ENCODE assay signal across 7 mouse cellular contexts in genomic region chr11:88863904-88864457, GRCm38 (mm10). TPM values are rescaled to one million over a fixed set of nuclear protein-coding genes. Genes with fewer than 3 reads are reported as not detected.
DNase-seq lines count a peak whose midpoint lies in the region; ATAC-seq and TF ChIP-seq lines count a peak whose summit lies in the region.

No protein-coding gene starts in this region.

- ATAC-seq in lung, embryonic 14.5 days (ENCODE audit: insufficient read depth), result peak; percentile 39

- no peaks in the 10 kb centered on the region for H3K9me3 ChIP-seq in lung, embryonic 14.5 days (ENCODE audit: low read depth, low read length)

- DNase-seq in urinary bladder, postnatal 14 days (ENCODE audit: low spot score), result peak; percentile 58
- DNase-seq in urinary bladder, adult 2 months (ENCODE audit: low spot score), result no peak
- DNase-seq in c-Kit-positive CD71-positive TER-119-negative erythroid progenitor cells, embryonic 14.5 days (ENCODE audit: low read depth), result peak; percentile 39
- DNase-seq in gastrocnemius, postnatal 25 days, result peak; percentile 65
- peak; percentile 58 to 69 for DNase-seq in kidney, adult 8-10 months
- DNase-seq in lung, embryonic 14.5 days, result peak; percentile 62
- peak; percentile 61 for DNase-seq in retina, embryonic 14.5 days (ENCODE audit: low spot score)

- peak overlapping the region; percentile 77 for H3K4me3 ChIP-seq in lung, embryonic 14.5 days (ENCODE audit: low read depth, low read length)

- H3K27me3 ChIP-seq in lung, embryonic 14.5 days (ENCODE audit: insufficient read depth, low read length), result no peaks in the 10 kb centered on the region

- peaks cover 8% of the 10 kb centered on the region for H3K4me1 ChIP-seq in lung, embryonic 14.5 days (ENCODE audit: insufficient read depth)

- peak overlapping the region; percentile 50; the same call in 1 of the 2 replicates for H3K27ac ChIP-seq in lung, embryonic 14.5 days (ENCODE audit: low read depth)

- H3K36me3 ChIP-seq in lung, embryonic 14.5 days (ENCODE audit: insufficient read depth), result no peaks in the 10 kb centered on the region

- H3K4me2 ChIP-seq in lung, embryonic 14.5 days, result peak overlapping the region; percentile 96

- WGBS in lung, embryonic 14.5 days, result under 1% methylated on average over 38 of the region's 49 CpGs

- H3K9ac ChIP-seq in lung, embryonic 14.5 days, result peak overlapping the region; percentile 76

- TF ChIP-seq CTCF in lung, embryonic 14.5 days (IDR thresholded peaks at IDR 0.05; ENCODE audit: low read depth), result no peak

RNA-seq across cellular contexts. Expression of gene Akap1, which starts 0.4 kb away (rescaled TPM):
- polyA plus RNA-seq in urinary bladder, adult 2 months (2012; rRNA removed), result 46.1 and 50.9 TPM in 2 replicates
- total RNA-seq in gastrocnemius, postnatal 25 days (2021), result 10 to 100 TPM; 65.8 to 77.9 TPM
- polyA plus RNA-seq in lung, embryonic 14.5 days (2014; fragmentation: Nextera tagmentation; extraction: Ambion mirVana), result 18.8 and 20.6 TPM in 2 replicates
